Mouse (Mus musculus) limb, embryonic 13.5 days (tissue): ENCODE results near the gene Tubb1. TPM values are rescaled to one million over a fixed set of nuclear protein-coding genes. Genes with fewer than 3 reads are reported as not detected.

Experiments used
- ATAC-seq: fragments of 200-750 bp; cut with Nextera tagmentation; 2 replicates; pipeline ENCODE4 v1.8.0; 2017; ENCODE audit warnings: low read depth, moderate number of reproducible peaks, moderate TSS enrichment; ENCODE audit not compliant: low FRiP score
- H3K27ac ChIP-seq: fragments of 300-500 bp; sonication (generic); 2 replicates; pipeline ENCODE4 v1.5.1; 2015; ENCODE audit warnings: inconsistent platforms, mild to moderate bottlenecking, moderate library complexity
- H3K27me3 ChIP-seq: fragments of 300-500 bp; sonication (generic); 2 replicates; pipeline ENCODE4 v1.6.1; 2015; ENCODE audit warnings: mild to moderate bottlenecking, inconsistent platforms
- H3K36me3 ChIP-seq: fragments of 300-500 bp; sonication (generic); 2 replicates; pipeline ENCODE4 v1.6.1; 2015; ENCODE audit warnings: inconsistent platforms, mild to moderate bottlenecking, moderate library complexity
- H3K4me1 ChIP-seq: fragments of 300-500 bp; sonication (generic); 2 replicates; pipeline ENCODE4 v1.6.1; 2015; ENCODE audit warnings: inconsistent platforms
- H3K4me2 ChIP-seq: fragments of 300-500 bp; sonication (generic); replicated peaks from 2 replicates; pipeline ENCODE4 v1.6.1; 2015; ENCODE audit warnings: inconsistent platforms, mild to moderate bottlenecking, moderate library complexity
- H3K4me3 ChIP-seq: fragments of 300-500 bp; sonication (generic); 2 replicates; pipeline ENCODE4 v1.5.1; 2015; ENCODE audit warnings: moderate library complexity, mild to moderate bottlenecking, inconsistent platforms
- H3K9ac ChIP-seq: fragments of 300-500 bp; sonication (generic); 2 replicates; pipeline ENCODE4 v1.6.1; 2015; ENCODE audit warnings: mild to moderate bottlenecking, inconsistent platforms
- H3K9me3 ChIP-seq: fragments of 300-500 bp; sonication (generic); 2 replicates; pipeline ENCODE4 v1.6.1; 2016; ENCODE audit warnings: inconsistent platforms
- WGBS: fragments of 180-500 bp; shearing (Covaris S2); methylation state at CpG from one replicate; pipeline ENCODE4 v1.1.7; 2015; 5-methylcytosine and 5-hydroxymethylcytosine counted together
- polyA plus RNA-seq: library from polyadenylated mRNA; unstranded; fragments of >200 nt; fragmentation: Nextera tagmentation; extraction: Ambion mirVana; gene quantifications from 2 replicates; pipeline ENCODE4 v1.2.1, GENCODE M21; 2015

Gene Tubb1
- polyA plus RNA-seq, 1 experiment from 2014 or later: 2.2 TPM

- WGBS: 68% methylated on average over 5 of the region's 5 CpGs
- Histone ChIP-seq H3K4me3 (peak overlapping the region; percentile 79), H3K4me1 (peaks cover 9% of the 10 kb centered on the region), H3K36me3 (peaks cover 30% of the 10 kb centered on the region), H3K9me3 (no peaks in the 10 kb centered on the region; the same call in 1 of the 2 replicates), H3K4me2 (peak overlapping the region; percentile 82), H3K27ac (peak overlapping the region; percentile 73), H3K9ac (peak overlapping the region; percentile 67), H3K27me3 (no peaks in the 10 kb centered on the region)
- ATAC-seq: no peak; the same call in 1 of the 2 replicates
These were observed 23.0 kb downstream of the Tubb1 start for GRCm38 (mm10) chr2:174473550-174473927.

DNA sequence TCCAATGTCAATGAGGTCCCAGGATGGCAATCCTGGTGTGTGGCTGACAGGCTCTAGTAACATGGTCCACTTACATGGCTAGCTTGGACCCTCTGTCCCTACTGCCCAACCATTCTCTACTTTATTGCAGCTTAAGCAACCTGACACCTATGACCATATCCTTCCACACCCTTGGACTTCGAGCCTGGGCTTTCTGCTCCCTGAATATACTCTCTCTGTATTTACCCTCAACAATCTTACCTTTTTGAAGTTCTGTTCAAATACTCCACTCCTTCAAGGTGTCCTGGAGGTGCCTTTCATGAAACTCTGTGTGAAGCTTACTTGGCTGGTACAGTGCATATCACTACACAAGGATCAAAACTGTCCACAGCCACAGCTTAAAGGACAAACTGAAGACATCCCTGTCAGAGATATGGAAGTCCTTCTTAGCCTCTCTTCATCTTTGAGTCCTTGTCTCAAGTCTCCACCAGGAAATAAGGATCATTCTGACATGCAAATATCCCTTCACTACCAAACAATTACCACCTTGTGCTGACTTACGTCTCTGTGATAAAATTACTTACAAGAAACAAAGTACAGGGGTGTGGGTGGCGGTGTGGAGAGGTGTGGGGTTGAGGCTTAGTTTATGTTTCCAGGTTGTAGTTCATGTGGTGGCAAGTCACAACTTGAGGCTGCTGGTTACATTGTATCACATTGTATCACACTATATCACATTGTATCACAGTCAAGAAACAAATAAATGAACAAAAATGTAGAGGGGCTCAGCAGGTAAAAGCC lies 27.2 kb downstream of the Tubb1 start:
- no peak overlapping the region for H3K4me2 ChIP-seq
- no peak overlapping the region for H3K27ac ChIP-seq
- ATAC-seq: no peak
- H3K4me1 ChIP-seq: peaks cover 4% of the 10 kb centered on the region
- no peaks in the 10 kb centered on the region for H3K9me3 ChIP-seq
- H3K9ac ChIP-seq: no peak overlapping the region
- H3K36me3 ChIP-seq: no peaks in the 10 kb centered on the region
- WGBS: 72% methylated on average over 3 of the region's 3 CpGs
- no peak overlapping the region for H3K4me3 ChIP-seq
- no peaks in the 10 kb centered on the region for H3K27me3 ChIP-seq

GRCm38 (mm10) chr2:174478746-174479145 lies 28.3 kb downstream of the Tubb1 start:
- 77% methylated on average over 5 of the region's 5 CpGs for WGBS
- Histone ChIP-seq H3K9ac (no peak overlapping the region), H3K27ac (no peak overlapping the region), H3K4me1 (no peaks in the 10 kb centered on the region), H3K4me2 (no peak overlapping the region), H3K27me3 (no peaks in the 10 kb centered on the region), H3K9me3 (no peaks in the 10 kb centered on the region), H3K4me3 (no peak overlapping the region), H3K36me3 (no peaks in the 10 kb centered on the region)
- ATAC-seq: no peak

- no peaks in the 10 kb centered on the region for H3K4me1 ChIP-seq
- H3K9ac ChIP-seq: no peak overlapping the region
- WGBS: 88% methylated on average over 5 of the region's 5 CpGs
- H3K27me3 ChIP-seq: no peaks in the 10 kb centered on the region
- H3K9me3 ChIP-seq: no peaks in the 10 kb centered on the region
- no peak for ATAC-seq
- no peak overlapping the region for H3K4me2 ChIP-seq
- no peak overlapping the region for H3K27ac ChIP-seq
- H3K36me3 ChIP-seq: no peaks in the 10 kb centered on the region
- H3K4me3 ChIP-seq: no peak overlapping the region
These were observed 36.5 kb downstream of the Tubb1 start for GRCm38 (mm10) chr2:174487005-174487404.

GRCm38 (mm10) chr2:174492858-174493257 lies 42.4 kb downstream of the Tubb1 start:
- WGBS: 76% methylated on average over 2 of the region's 2 CpGs
- Histone ChIP-seq H3K4me2 (no peak overlapping the region), H3K27ac (no peak overlapping the region), H3K4me1 (no peaks in the 10 kb centered on the region), H3K9ac (no peak overlapping the region), H3K9me3 (no peaks in the 10 kb centered on the region), H3K27me3 (no peaks in the 10 kb centered on the region), H3K36me3 (no peaks in the 10 kb centered on the region), H3K4me3 (no peak overlapping the region)
- no peak for ATAC-seq

DNA sequence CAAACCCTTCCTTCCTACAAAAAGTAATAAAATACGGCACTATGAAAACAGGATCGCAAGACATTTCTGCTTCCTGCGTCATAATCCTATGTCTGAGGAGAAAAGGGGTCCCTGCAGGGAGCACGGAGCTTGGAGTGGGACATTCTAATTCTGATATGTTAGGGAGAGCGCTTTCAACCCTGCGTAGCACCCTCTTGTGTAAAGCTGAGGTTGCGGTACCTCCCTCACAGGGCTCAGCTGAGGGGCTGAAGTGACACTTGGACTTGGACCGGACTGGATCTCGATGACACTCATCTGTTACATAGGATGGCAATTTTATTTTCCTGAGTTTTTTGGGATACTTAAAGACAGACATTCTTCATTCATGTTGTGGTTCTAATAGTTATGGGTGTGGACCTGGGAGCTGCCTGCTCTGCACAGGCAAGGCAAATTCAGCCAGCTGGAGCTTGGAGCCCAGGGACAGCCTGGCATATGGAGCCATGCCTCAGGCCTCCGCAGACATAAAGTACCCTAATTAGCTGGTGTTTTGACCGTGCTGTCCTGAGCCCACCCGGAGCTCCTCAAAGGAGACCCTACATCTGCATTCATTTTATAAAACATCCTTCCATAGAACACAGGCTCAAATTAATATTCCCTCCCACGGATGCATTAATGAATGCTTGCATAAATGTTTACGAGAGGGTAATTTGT lies 50.5 kb downstream of the Tubb1 start:
- no peak overlapping the region for H3K4me3 ChIP-seq
- ATAC-seq: no peak
- no peaks in the 10 kb centered on the region for H3K9me3 ChIP-seq
- H3K36me3 ChIP-seq: no peaks in the 10 kb centered on the region
- H3K4me2 ChIP-seq: no peak overlapping the region
- WGBS: 57% methylated on average over 14 of the region's 14 CpGs
- no peaks in the 10 kb centered on the region for H3K27me3 ChIP-seq
- no peak overlapping the region for H3K9ac ChIP-seq
- H3K27ac ChIP-seq: no peak overlapping the region
- H3K4me1 ChIP-seq: peaks cover 19% of the 10 kb centered on the region

GRCm38 (mm10) chr2:174501517-174501916 lies 51.0 kb downstream of the Tubb1 start:
- no peaks in the 10 kb centered on the region for H3K27me3 ChIP-seq
- H3K9ac ChIP-seq: no peak overlapping the region
- H3K4me3 ChIP-seq: no peak overlapping the region
- H3K4me2 ChIP-seq: no peak overlapping the region
- H3K27ac ChIP-seq: no peak overlapping the region
- no peak for ATAC-seq
- WGBS: 73% methylated on average over 8 of the region's 8 CpGs
- peaks cover 19% of the 10 kb centered on the region for H3K4me1 ChIP-seq
- no peaks in the 10 kb centered on the region for H3K9me3 ChIP-seq
- H3K36me3 ChIP-seq: no peaks in the 10 kb centered on the region

DNA sequence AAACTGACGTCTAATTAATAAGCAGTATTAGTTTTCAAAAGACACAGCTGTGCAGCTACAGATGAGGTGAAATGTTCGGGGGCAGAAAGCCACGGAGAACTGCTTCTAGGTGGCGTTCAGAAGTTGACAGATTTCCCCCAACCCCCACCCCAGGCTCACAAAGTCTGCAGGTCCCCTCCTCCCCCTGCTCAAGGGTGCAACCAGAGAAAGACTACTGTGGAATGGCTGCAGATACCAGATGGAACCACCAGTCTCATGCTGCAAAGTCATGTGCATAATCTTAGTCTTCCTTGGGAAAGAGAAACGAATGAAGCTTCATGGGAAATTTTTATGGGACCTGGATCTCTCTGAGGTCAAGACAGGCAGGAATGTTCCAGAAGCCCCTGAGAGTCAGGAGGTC lies 51.8 kb downstream of the Tubb1 start:
- Histone ChIP-seq H3K27ac (no peak overlapping the region), H3K9ac (no peak overlapping the region), H3K9me3 (no peaks in the 10 kb centered on the region), H3K27me3 (no peaks in the 10 kb centered on the region), H3K4me2 (no peak overlapping the region), H3K4me3 (no peak overlapping the region), H3K4me1 (peaks cover 19% of the 10 kb centered on the region), H3K36me3 (no peaks in the 10 kb centered on the region)
- 28% methylated on average over 5 of the region's 5 CpGs for WGBS
- no peak for ATAC-seq

DNA sequence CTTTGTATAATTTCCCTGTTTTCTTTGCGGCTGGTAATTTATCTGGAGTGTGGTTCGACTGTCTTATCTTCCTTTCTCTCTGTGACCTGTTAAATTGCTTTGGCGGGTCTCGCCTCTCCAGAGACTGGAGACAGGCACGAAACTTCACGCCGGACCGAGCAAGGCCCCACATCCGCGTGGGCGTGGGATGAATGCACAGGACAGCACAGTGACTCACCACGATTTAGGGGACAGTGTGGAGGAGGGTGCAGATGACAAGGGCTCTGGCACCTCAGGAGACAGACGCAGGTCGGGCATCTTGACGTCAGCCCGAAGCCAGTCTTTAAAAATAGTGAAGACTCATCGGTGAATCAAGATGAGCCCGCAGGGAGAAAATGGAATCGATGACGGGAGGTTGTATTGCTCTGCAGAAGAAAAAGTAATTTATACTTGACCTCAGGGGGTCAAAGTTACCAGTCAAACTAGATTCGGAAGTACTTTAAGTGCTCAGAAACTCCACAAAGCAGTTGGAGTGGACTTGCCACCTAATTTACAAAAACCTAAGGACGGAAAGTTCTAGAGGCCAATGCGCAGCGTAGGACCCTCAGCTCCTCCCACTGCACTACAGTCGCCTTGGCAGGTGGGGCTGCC lies 52.5 kb downstream of the Tubb1 start:
- Histone ChIP-seq H3K9me3 (no peaks in the 10 kb centered on the region), H3K4me2 (no peak overlapping the region), H3K36me3 (no peaks in the 10 kb centered on the region), H3K4me1 (peaks cover 19% of the 10 kb centered on the region), H3K27ac (no peak overlapping the region), H3K9ac (no peak overlapping the region), H3K4me3 (no peak overlapping the region), H3K27me3 (no peaks in the 10 kb centered on the region)
- no peak for ATAC-seq
- 80% methylated on average over 25 of the region's 25 CpGs for WGBS

Other genes starting within 250 kb of the Tubb1 start
- gene Gnas, start 166.4 kb upstream of the Tubb1 start, polyA plus RNA-seq: 1,943 and 1,947 TPM in 2 replicates
- 21.5 and 25.3 TPM in 2 replicates for gene Gm20721, start 104.0 kb upstream of the Tubb1 start, polyA plus RNA-seq
- gene Nelfcd, start 34.9 kb upstream of the Tubb1 start, polyA plus RNA-seq: 144 and 148 TPM in 2 replicates
- 166 and 177 TPM in 2 replicates for gene Ctsz, start 11.7 kb upstream of the Tubb1 start, polyA plus RNA-seq
- gene Atp5e, start 13.4 kb downstream of the Tubb1 start, polyA plus RNA-seq: 765 and 779 TPM in 2 replicates
- gene Prelid3b, start 22.4 kb downstream of the Tubb1 start, polyA plus RNA-seq: 108 and 110 TPM in 2 replicates
- 0.03 TPM in 2 replicates for gene Zfp831, start 192.8 kb downstream of the Tubb1 start, polyA plus RNA-seq